Mouse (Mus musculus) midbrain, embryonic 13.5 days (tissue): ENCODE measurements around the gene Tnpo2. TPM values are rescaled to one million over a fixed set of nuclear protein-coding genes. Genes with fewer than 3 reads are reported as not detected.

Experiments used
- ATAC-seq: fragments of 200-750 bp; cut with Nextera tagmentation; 2 replicates; pipeline ENCODE4 v1.8.0; 2017; ENCODE audit warnings: mild to moderate bottlenecking, moderate TSS enrichment, moderate library complexity
- H3K27ac ChIP-seq: fragments of 300-500 bp; sonication (generic); 2 replicates; pipeline ENCODE4 v1.5.1; 2015; ENCODE audit warnings: inconsistent platforms, mild to moderate bottlenecking, moderate library complexity
- H3K27me3 ChIP-seq: fragments of 300-500 bp; sonication (generic); 2 replicates; pipeline ENCODE4 v1.6.1; 2015; ENCODE audit warnings: mild to moderate bottlenecking, inconsistent platforms
- H3K36me3 ChIP-seq: fragments of 300-500 bp; sonication (generic); 2 replicates; pipeline ENCODE4 v1.6.1; 2015; ENCODE audit warnings: mild to moderate bottlenecking, inconsistent platforms
- H3K4me1 ChIP-seq: fragments of 300-500 bp; sonication (generic); replicated peaks from 2 replicates; pipeline ENCODE4 v1.6.1; 2015; ENCODE audit warnings: inconsistent platforms
- H3K4me2 ChIP-seq: fragments of 300-500 bp; sonication (generic); replicated peaks from 2 replicates; pipeline ENCODE4 v1.6.1; 2015; ENCODE audit warnings: moderate library complexity, mild to moderate bottlenecking, inconsistent platforms
- H3K4me3 ChIP-seq: fragments of 300-500 bp; sonication (generic); replicated peaks from 2 replicates; pipeline ENCODE4 v1.5.1; 2015; ENCODE audit warnings: mild to moderate bottlenecking, inconsistent platforms
- H3K9ac ChIP-seq: fragments of 300-500 bp; sonication (generic); replicated peaks from 2 replicates; pipeline ENCODE4 v1.6.1; 2015; ENCODE audit warnings: mild to moderate bottlenecking, inconsistent platforms
- H3K9me3 ChIP-seq: fragments of 300-500 bp; sonication (generic); 2 replicates; pipeline ENCODE4 v1.6.1; 2016; ENCODE audit warnings: mild to moderate bottlenecking, inconsistent platforms
- WGBS: fragments of 180-500 bp; shearing (Covaris S2); methylation state at CpG from one replicate; pipeline ENCODE4 v1.1.7; 2015; 5-methylcytosine and 5-hydroxymethylcytosine counted together
- polyA plus RNA-seq: library from polyadenylated mRNA; unstranded; fragments of >200 nt; fragmentation: Nextera tagmentation; extraction: Ambion mirVana; gene quantifications from 2 replicates; pipeline ENCODE4 v1.2.1, GENCODE M21; 2015

Gene Tnpo2
- 51.7 and 56.8 TPM in 2 replicates for polyA plus RNA-seq

GRCm38 (mm10) chr8:85036718-85037365 is at the start of gene Tnpo2:
Gene Tnpo2, plus strand, starts transcription at chr8:85036915.
- Histone ChIP-seq H3K4me2 (peak within 1 kb of the TSS; percentile 91), H3K9ac (peak within 1 kb of the TSS; percentile 91), H3K4me3 (peak within 1 kb of the TSS; percentile 83), H3K27ac (peak within 1 kb of the TSS; percentile 99), H3K36me3 (peaks cover 36% of the 10 kb centered on the region), H3K4me1 (peaks cover 36% of the 10 kb centered on the region), H3K9me3 (no peaks in the 10 kb centered on the region), H3K27me3 (no peaks in the 10 kb centered on the region)
- peak; percentile 88 for ATAC-seq
- under 1% methylated on average over 56 of the region's 59 CpGs for WGBS

GRCm38 (mm10) chr8:84987388-84987787 is 49.3 kb upstream of the Tnpo2 start:
- no peaks in the 10 kb centered on the region for H3K9me3 ChIP-seq
- H3K4me3 ChIP-seq, result no peak overlapping the region
- ATAC-seq, result no peak
- H3K27ac ChIP-seq, result no peak overlapping the region
- 81% methylated on average over 5 of the region's 5 CpGs for WGBS
- peaks cover 32% of the 10 kb centered on the region for H3K4me1 ChIP-seq
- H3K36me3 ChIP-seq, result no peaks in the 10 kb centered on the region
- H3K4me2 ChIP-seq, result no peak overlapping the region
- H3K9ac ChIP-seq, result no peak overlapping the region
- peaks cover 45% of the 10 kb centered on the region for H3K27me3 ChIP-seq

DNA sequence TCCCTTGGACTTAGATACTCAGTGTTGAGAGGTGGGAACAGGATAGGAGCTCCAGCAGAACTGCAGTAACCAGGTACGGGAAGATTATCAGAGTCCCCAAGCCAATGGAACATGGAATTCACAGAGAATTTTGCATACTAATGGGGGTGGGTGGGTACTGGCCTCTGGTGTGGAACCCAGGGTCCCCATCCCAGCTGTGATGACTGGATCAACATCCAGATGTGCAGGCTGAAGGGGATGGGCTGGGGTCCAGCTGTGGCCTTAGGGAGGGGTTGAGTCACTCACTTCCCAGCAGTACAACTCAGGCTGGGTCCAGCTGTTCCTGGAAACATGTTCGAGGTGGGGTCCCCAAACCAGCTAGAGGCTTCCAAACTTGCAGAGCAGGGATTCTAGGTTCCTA is 48.8 kb upstream of the Tnpo2 start:
- 60% methylated on average over 2 of the region's 2 CpGs for WGBS
- no peak overlapping the region for H3K9ac ChIP-seq

DNA sequence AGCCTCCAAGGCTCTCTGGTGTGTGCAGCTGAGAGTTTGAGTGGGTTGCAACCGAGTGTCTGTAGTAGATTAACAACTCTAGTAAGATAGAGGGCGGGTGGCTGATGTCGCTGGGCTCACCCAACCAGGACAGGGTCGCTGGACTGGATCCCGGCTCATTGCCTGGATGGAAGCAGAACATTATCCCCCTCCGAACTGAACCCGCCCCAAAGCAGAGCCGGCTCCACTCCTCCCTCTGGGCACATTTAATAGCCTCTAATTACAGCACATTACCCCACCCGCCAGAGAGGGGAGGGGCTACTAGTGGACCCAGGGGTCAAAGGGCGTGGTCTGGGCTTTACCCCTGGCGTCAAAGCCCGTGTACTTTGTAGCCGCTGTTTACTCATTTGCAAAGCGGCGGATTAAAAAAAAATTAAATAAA is 47.4 kb upstream of the Tnpo2 start:
- WGBS, result 12% methylated on average over 15 of the region's 15 CpGs
- no peak overlapping the region for H3K27ac ChIP-seq
- H3K27me3 ChIP-seq, result peaks cover 37% of the 10 kb centered on the region

More for the DNA sequence above, 48.8 kb upstream of the Tnpo2 start:
- H3K9me3 ChIP-seq, result no peaks in the 10 kb centered on the region
- no peak overlapping the region for H3K4me3 ChIP-seq
- H3K4me1 ChIP-seq, result peaks cover 32% of the 10 kb centered on the region
- peaks cover 41% of the 10 kb centered on the region for H3K27me3 ChIP-seq
- H3K27ac ChIP-seq, result no peak overlapping the region
- no peak for ATAC-seq
- no peak overlapping the region for H3K4me2 ChIP-seq
- H3K36me3 ChIP-seq, result no peaks in the 10 kb centered on the region

GRCm38 (mm10) chr8:84989810-84990209 is 46.9 kb upstream of the Tnpo2 start:
- H3K9ac ChIP-seq, result peak overlapping the region; percentile 61
- peaks cover 27% of the 10 kb centered on the region for H3K4me1 ChIP-seq
- H3K4me3 ChIP-seq, result peak overlapping the region; percentile 59
- H3K4me2 ChIP-seq, result peak overlapping the region; percentile 87
- H3K27ac ChIP-seq, result peak overlapping the region; percentile 74
- peaks cover 34% of the 10 kb centered on the region for H3K27me3 ChIP-seq
- under 1% methylated on average over 15 of the region's 15 CpGs for WGBS
- H3K36me3 ChIP-seq, result peaks cover under 1% of the 10 kb centered on the region; the same call in 1 of the 2 replicates
- H3K9me3 ChIP-seq, result no peaks in the 10 kb centered on the region
- peak; percentile 70 for ATAC-seq

More for the DNA sequence above, 47.4 kb upstream of the Tnpo2 start:
- Histone ChIP-seq H3K36me3 (no peaks in the 10 kb centered on the region), H3K4me1 (peaks cover 32% of the 10 kb centered on the region), H3K9me3 (no peaks in the 10 kb centered on the region), H3K9ac (peak overlapping the region; percentile 28; the same call in 1 of the 2 replicates), H3K4me3 (peak overlapping the region; percentile 59; the same call in 1 of the 2 replicates), H3K4me2 (peak overlapping the region; percentile 87)
- ATAC-seq, result no peak

DNA sequence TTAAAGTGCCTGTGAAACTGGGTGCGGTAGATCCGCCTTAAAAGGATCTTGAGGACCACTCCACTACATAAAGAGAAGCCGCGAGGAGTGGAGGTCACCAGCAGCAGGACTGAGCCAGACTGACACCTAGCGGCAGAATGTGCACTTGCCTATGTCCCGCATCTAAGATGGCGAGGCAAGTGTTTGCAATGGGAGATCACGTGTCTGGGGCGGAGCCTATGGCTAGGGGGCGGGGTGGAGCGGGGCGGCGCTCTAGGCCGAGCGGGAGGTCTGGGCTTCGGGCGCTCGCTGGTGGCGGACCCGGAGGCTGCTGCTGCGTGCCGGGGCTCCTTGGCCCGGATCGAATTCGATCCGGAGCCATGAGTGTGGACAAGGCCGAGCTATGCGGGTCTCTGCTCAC is 46.4 kb upstream of the Tnpo2 start, which contains the start of gene Hook2:
Hook2 (plus strand) TSS at position 255 of the 400 bp plus-strand sequence.
- WGBS, result 0% methylated on average over 28 of the region's 28 CpGs
- Histone ChIP-seq H3K27ac (peak within 1 kb of the TSS; percentile 74), H3K27me3 (peaks cover 37% of the 10 kb centered on the region)

GRCm38 (mm10) chr8:84990836-84991235 is 45.9 kb upstream of the Tnpo2 start:
- Histone ChIP-seq H3K36me3 (peaks cover 6% of the 10 kb centered on the region; the same call in 1 of the 2 replicates), H3K4me3 (peak overlapping the region; percentile 59), H3K4me2 (peak overlapping the region; percentile 87), H3K4me1 (peaks cover 23% of the 10 kb centered on the region), H3K9ac (peak overlapping the region; percentile 71), H3K27me3 (peaks cover 42% of the 10 kb centered on the region), H3K9me3 (no peaks in the 10 kb centered on the region), H3K27ac (peak overlapping the region; percentile 74)
- 2% methylated on average over 15 of the region's 15 CpGs for WGBS
- peak; percentile 41 for ATAC-seq

More for the DNA sequence above, 46.4 kb upstream of the Tnpo2 start, which contains the start of gene Hook2:
- Histone ChIP-seq H3K4me3 (peak within 1 kb of the TSS; percentile 59), H3K36me3 (peaks cover 6% of the 10 kb centered on the region; the same call in 1 of the 2 replicates), H3K4me2 (peak within 1 kb of the TSS; percentile 87), H3K9ac (peak within 1 kb of the TSS; percentile 71), H3K4me1 (peaks cover 22% of the 10 kb centered on the region), H3K9me3 (no peaks in the 10 kb centered on the region)
- peak; percentile 93 for ATAC-seq

DNA sequence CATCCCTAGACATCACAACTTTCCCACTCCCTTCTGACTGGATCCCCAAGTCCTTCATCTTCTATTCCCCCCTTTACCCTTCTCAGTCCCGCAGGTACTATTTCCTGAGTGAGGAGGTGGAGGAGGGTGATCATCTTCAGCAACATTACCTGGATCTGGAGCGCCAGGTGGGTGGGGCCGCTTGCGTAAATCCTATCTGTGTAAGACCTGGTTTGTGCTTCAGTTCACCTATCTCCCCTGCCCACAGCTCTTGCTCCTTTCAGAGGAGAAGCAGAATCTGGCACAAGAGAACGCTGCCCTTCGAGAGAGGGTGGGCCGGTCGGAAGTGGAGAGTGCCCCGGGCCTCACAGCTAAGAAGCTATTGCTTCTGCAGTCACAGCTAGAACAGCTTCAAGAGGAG is 42.3 kb upstream of the Tnpo2 start:
- no peak for ATAC-seq
- 94% methylated on average over 9 of the region's 9 CpGs for WGBS
- H3K4me2 ChIP-seq, result no peak overlapping the region

DNA sequence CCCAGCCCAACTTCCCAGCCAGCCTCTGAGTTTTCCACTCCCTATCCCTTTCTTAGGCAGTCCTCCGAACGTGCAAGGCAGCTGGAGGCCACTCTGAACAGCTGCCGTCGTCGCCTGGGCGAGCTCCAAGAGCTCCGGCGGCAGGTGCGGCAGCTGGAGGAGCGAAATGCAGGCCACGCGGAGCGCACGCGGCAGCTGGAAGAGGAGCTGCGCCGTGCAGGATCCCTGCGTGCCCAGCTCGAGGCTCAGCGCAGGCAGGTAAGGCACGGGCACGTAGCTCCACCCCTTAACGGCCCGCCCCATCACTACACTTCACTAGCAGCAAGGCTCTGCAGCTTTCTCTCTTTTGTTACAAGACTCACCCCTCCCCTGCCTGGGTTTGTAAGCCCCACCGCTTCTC is 41.0 kb upstream of the Tnpo2 start:
- no peaks in the 10 kb centered on the region for H3K9me3 ChIP-seq
- H3K36me3 ChIP-seq, result peaks cover 6% of the 10 kb centered on the region; the same call in 1 of the 2 replicates
- no peak for ATAC-seq
- H3K9ac ChIP-seq, result 0 out of 2 replicates have a peak overlapping the region, but pooled peaks have one; percentile 46
- WGBS, result 20% methylated on average over 25 of the region's 25 CpGs
- H3K27ac ChIP-seq, result no peak overlapping the region
- H3K4me2 ChIP-seq, result no peak overlapping the region
- no peak overlapping the region for H3K4me3 ChIP-seq
- peaks cover 22% of the 10 kb centered on the region for H3K4me1 ChIP-seq
- H3K27me3 ChIP-seq, result peaks cover 22% of the 10 kb centered on the region

More for the DNA sequence above, 42.3 kb upstream of the Tnpo2 start:
- Histone ChIP-seq H3K9ac (no peak overlapping the region), H3K9me3 (no peaks in the 10 kb centered on the region), H3K4me3 (no peak overlapping the region), H3K27ac (no peak overlapping the region), H3K36me3 (peaks cover 6% of the 10 kb centered on the region; the same call in 1 of the 2 replicates), H3K27me3 (peaks cover 22% of the 10 kb centered on the region), H3K4me1 (peaks cover 25% of the 10 kb centered on the region)

DNA sequence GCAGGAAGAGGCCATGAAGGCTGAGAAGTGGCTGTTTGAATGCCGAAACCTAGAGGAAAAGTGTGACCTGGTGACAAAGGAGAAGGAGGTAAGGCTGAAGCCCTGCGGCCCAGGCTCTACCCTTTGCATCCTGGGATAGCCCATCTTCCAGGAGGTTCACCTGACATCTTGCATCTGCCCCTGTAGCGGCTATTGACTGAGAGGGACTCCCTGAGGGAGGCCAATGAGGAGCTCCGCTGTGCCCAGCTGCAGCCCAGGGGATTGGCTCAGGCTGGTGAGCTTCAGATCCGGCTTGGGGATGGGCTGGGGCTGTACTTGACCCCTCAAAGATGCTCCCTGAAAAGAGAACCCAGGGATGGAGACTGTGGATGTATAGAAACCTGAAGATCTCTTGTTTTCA is 39.7 kb upstream of the Tnpo2 start:
- Histone ChIP-seq H3K9me3 (no peaks in the 10 kb centered on the region), H3K4me1 (peaks cover 16% of the 10 kb centered on the region), H3K27me3 (peaks cover 22% of the 10 kb centered on the region), H3K9ac (no peak overlapping the region), H3K4me3 (no peak overlapping the region), H3K27ac (no peak overlapping the region), H3K4me2 (no peak overlapping the region), H3K36me3 (peaks cover 11% of the 10 kb centered on the region; the same call in 1 of the 2 replicates)
- WGBS, result 72% methylated on average over 5 of the region's 5 CpGs
- 0 out of 2 replicates have a peak, but pooled peaks have one; percentile 17 for ATAC-seq

- Histone ChIP-seq H3K9me3 (no peaks in the 10 kb centered on the region), H3K36me3 (peaks cover 15% of the 10 kb centered on the region), H3K4me1 (peaks cover 16% of the 10 kb centered on the region), H3K27me3 (peaks cover 22% of the 10 kb centered on the region), H3K9ac (peak overlapping the region; percentile 49; the same call in 1 of the 2 replicates), H3K4me3 (peak overlapping the region; percentile 15; the same call in 1 of the 2 replicates), H3K27ac (no peak overlapping the region), H3K4me2 (peak overlapping the region; percentile 46)
- ATAC-seq, result peak; percentile 85
- WGBS, result 1% methylated on average over 17 of the region's 19 CpGs
Measured at GRCm38 (mm10) chr8:84997649-84998295, 38.9 kb upstream of the Tnpo2 start.

GRCm38 (mm10) chr8:85007686-85008085 is 29.0 kb upstream of the Tnpo2 start:
- peaks cover 50% of the 10 kb centered on the region for H3K27me3 ChIP-seq
- H3K4me2 ChIP-seq, result no peak overlapping the region
- H3K27ac ChIP-seq, result no peak overlapping the region
- no peak overlapping the region for H3K9ac ChIP-seq
- no peak for ATAC-seq
- H3K36me3 ChIP-seq, result peaks cover 3% of the 10 kb centered on the region
- no peak overlapping the region for H3K4me3 ChIP-seq
- H3K9me3 ChIP-seq, result no peaks in the 10 kb centered on the region
- 15% methylated on average over 25 of the region's 25 CpGs for WGBS
- H3K4me1 ChIP-seq, result no peaks in the 10 kb centered on the region
